Mouse (Mus musculus) right cerebral cortex, postnatal 36 days (tissue): ENCODE data around the gene Trip4.

Experiments used
- DNase-seq, 2 experiments: peaks; one replicate each; pipeline ENCODE4 v3.0.0; 2022; ENCODE audit warnings: low spot score in 2 of 2, mixed read lengths in 1 of 2

Trip4 gene

DNA sequence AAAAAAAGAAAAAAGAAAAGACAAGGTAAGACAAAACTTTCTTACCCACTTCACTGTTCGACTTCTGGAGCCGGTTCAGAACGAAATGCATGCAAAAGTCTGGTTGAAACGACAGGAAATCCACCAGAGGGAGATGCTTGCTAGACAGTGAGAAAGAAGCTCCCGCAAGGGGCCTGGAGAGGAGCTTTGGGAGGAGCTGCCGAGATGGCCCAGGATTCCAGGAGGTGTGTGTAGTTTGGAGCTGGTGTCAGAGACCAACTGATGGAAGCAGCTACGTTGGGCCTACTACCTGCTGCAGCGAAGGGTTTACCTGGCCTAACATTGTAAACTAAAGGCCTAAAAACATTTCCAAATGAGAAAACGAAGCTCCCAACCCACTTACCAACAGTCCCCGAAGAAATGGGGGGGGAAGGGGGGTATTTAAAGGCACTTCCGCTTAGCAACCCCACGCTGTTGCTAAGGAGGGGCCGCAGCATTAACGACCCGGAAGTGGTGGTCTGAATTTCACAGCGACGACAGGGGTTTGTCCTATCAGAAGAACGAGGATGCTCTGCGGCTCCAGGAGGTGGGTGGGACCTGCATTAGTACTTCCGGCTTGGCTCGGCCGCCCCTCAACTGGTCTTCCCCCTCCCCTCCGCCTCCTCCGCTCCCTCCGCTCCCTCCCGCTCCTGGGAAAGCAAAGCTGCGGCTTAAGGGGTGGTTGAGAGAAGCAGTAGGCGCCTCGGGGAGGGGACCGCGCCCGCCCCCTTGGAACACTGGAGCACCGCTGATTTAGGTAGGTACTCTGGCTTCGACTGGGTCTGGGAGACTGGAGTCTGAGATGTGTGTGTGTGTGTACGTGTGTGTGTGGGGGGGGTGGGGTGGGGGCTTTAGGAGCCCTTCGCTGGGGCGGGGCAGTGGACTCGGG lies at the start of gene Trip4, which contains the start of gene Csnk1g1:
TSS of gene Trip4 (minus strand) at position 401 of the 907 bp plus-strand sequence.
TSS of gene Csnk1g1 (plus strand) at position 531 of the 907 bp plus-strand sequence.
- peak; percentile 96 to 98 for DNase-seq

- no peak for DNase-seq
Observed at GRCm38 (mm10) chr9:65951082-65951587, 42.5 kb upstream of the Trip4 start.

- DNase-seq: no peak
Observed at GRCm38 (mm10) chr9:65937566-65937965, 29.0 kb upstream of the Trip4 start.

- DNase-seq: no peak
Observed at GRCm38 (mm10) chr9:65929826-65930225, 21.2 kb upstream of the Trip4 start.

GRCm38 (mm10) chr9:65928456-65928855 lies 19.9 kb upstream of the Trip4 start:
- no peak for DNase-seq

DNA sequence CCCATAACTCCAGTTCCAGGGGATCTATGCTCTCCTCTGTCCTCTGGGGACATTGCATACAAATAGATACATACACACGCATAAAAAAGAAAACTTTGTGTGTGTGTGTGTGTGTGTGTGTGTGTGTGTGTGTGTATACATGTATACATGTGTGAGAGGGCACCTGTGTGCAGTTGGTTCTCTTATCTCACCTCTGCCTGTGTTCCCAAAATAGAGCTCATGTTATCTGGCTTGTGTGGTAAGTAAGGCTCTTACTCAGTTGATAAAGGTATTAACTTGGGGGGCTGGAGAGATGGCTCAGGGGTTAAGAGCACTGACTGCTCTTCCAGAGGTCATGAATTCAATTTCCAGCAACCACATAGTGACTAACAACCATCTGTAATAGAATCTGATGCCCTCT lies 8.4 kb upstream of the Trip4 start:
- no peak for DNase-seq

- peak in 1 of 2 experiments; percentile 39 for DNase-seq
Observed at GRCm38 (mm10) chr9:65913976-65914375, 5.4 kb upstream of the Trip4 start.

DNA sequence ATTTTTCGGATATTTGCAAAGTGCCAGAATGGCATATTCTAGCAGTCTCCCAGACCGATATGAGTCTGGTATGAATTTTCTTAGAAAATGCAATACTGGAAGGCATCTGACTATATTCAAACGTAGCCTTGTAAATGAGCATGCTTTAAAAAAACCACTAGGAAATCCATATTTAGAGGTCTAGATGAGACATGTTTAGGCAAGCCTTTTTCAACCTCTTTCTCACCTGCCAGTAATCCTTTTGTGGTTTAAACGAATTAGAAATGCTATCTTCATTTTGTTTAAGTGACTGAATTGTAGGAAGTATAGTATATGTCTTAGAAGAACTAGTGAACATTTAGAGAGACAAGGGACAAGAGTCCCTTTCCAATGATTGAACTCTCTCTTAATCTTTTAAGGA lies 1.2 kb upstream of the Trip4 start:
- DNase-seq: no peak

DNA sequence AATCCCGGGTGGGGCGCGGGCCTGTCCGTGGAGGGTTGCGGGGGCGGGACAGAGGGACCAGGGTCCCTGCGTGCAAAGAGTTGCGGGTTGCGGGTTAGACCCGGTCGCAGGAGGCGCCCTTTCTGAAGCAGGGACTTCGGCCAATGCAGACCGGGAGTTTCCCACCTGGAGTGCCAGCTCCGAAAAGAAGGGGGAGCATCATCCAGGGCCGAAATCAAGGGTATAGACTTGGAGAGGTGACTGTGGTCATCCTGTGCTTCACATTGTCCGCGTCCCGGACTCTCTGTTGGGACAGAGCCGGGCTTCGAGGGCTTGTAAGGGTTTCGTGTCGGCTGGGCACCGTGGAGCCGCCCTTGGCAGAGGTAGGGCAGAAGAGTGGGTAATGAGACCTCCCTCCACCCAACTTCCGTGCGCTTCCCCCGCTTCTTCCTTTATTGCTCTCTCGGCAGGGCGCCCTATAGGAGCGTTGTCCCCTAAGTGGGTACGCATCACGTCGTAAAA lies 757 bp upstream of the Trip4 start:
- DNase-seq: peak; percentile 32 to 37

GRCm38 (mm10) chr9:65903419-65903818 lies 5.2 kb downstream of the Trip4 start:
- no peak for DNase-seq

GRCm38 (mm10) chr9:65902879-65903278 lies 5.7 kb downstream of the Trip4 start:
- no peak for DNase-seq

DNA sequence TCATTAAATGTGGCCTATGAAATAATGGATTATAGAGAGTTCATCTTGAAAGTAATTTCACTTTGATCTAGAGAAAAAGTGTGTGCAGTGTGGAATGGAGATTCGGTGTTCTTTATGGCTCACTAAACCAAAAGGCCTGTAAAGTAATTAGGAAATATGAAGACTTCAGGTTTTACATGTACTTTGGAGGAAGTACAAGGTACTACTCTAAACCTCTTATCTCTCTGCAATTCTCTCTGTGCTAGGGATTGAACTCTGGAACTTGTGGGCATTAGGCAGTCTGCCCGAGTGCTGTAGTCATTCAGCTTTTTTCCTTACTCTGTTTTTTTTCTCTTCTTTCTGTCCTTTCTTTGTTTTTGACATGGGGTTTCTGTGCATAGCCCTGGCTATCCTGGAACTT lies 11.6 kb downstream of the Trip4 start:
- DNase-seq: no peak

- DNase-seq: no peak
Observed at GRCm38 (mm10) chr9:65891126-65891525, 17.5 kb downstream of the Trip4 start.

DNA sequence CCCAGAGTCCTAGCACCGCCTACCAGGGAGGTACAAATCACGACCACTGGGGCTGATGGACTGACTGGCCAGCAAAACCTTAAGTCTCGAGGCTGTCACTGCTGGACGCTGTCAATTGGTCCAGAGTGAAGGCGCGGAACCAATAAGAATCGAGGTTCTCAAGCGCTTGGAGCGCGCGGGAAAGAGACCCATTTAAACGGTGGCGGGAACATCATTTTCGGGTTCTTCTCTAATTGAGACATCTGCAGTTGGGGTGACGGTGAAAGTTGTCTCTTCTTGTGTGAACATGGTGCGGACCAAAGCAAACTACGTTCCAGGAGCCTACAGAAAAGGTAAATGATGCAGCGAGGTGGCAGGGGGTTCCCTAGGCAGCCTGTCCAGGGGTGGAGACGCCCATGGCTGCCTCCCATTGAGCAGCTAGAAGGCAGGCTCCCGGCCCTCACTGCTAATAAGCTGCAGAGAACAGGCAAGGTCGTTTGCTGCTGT lies 18.4 kb downstream of the Trip4 start, which contains the start of gene Pclaf:
TSS of gene Pclaf (plus strand) at position 95 of the 486 bp plus-strand sequence.
- peak; percentile 34 to 54 for DNase-seq

DNA sequence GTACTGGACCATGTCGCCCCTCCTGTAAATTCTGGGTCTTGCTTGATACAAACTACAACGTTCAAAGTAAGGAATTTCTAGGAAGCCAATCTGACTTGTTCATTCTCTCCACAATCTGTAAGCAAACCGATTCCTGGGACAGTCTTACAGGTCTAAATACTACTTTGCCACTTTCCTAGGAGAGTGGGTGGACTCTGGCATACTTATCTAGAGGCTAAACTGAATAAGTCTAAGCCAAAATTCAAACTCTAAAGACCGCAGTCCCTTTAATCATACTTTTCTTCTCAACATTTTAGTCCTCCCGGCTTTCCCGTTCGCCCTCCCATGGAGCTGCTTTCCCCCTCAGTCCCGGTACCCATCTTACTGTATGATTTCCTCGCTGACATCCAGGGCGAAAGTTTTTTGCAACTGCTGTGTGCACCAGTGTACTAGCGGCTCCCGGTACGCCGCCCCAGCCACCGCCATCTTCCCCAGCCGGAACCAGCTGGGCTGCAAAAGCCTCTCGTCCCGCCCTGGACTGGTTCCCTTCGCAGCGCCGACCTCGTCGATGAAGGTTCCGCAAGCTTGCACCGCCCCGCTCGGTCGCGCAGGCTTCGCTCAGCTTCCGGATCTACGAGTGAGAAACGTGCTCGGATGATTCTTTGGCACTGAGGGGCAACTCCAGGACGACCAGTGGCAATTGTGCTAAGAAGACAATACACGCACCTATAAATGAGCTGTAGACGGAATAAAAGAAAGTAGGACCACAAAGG lies 23.9 kb downstream of the Trip4 start:
- peak; percentile 77 to 78 for DNase-seq

GRCm38 (mm10) chr9:65859656-65860055 lies 48.9 kb downstream of the Trip4 start:
- no peak for DNase-seq

DNA sequence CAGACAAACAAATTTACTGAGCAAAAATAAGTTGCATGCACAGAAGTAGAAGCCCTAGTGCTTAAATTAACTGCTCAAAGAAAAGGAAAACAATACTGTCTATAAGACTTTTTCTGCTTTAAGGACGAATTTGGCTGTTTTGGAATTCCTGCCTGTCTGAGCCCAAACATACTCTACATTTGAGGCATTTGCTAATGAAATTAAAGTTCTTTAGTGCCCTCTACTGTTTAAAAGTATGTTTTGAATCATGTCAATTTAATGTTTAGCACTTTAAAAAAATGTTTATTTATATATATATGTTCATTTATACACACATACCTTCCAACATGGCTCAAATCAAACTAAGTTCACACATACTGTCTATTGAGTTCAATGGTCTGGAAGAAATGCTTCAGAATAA lies 58.4 kb downstream of the Trip4 start:
- no peak for DNase-seq

DNA sequence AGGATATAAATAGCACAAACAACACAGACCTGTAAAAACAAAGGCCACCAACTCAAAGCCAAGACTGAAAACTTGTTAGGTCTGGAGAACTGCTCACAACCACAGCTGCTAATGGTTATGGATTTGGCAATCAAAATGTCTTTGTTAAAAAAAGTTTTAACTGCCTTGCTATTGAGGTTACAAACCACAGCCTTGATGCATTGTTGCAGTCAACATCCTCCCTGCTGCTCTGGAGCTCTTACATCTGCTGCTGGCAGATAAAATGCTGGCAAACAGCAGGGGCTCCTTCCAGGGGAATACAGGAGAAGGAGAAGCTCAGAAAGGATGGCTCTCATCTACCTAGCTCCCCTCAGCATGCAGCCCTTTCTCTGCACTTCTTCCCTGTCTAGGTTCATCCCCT lies 60.4 kb downstream of the Trip4 start:
- DNase-seq: no peak

GRCm38 (mm10) chr9:65844421-65845165 lies 64.0 kb downstream of the Trip4 start:
- no peak for DNase-seq

- DNase-seq: no peak
Observed at GRCm38 (mm10) chr9:65839841-65840240, 68.8 kb downstream of the Trip4 start.

- DNase-seq: no peak
Observed at GRCm38 (mm10) chr9:65836916-65837315, 71.7 kb downstream of the Trip4 start.
